Mouse (Mus musculus): Measurements from ENCODE around the gene Rad51c. TPM values are rescaled to one million over a fixed set of nuclear protein-coding genes. Genes with fewer than 3 reads are reported as not detected.
"Not testable (repeated sequence)": the region's sequence is repeated elsewhere in the genome, so short reads cannot be mapped to it uniquely, and the experiment has no call there.

Rad51c gene
- 1 to 10 TPM; 3.2 to 3.3 TPM for total RNA-seq (2021)
- long read RNA-seq, experiment 1, partial matches to known transcripts, result 0 of 2 reads
- long read RNA-seq, experiment 1, other reads (novel, unspliced or antisense), result 1 of 2 reads
- long read RNA-seq, experiment 2, partial matches to known transcripts, result 1 of 2 reads
- long read RNA-seq, experiment 2, other reads (novel, unspliced or antisense), result 0 of 2 reads

- peak; percentile 24 for DNase-seq
These were observed at the start of gene Rad51c, which contains the start of gene Tex14 for GRCm38 (mm10) chr11:87404876-87405275. Gene Rad51c, minus strand, starts transcription at chr11:87404954. Gene Tex14, plus strand, starts transcription at chr11:87405065.

- DNase-seq, result no peak
These were observed 49.4 kb upstream of the Rad51c start for GRCm38 (mm10) chr11:87454035-87454690.

- DNase-seq, result no peak
These were observed 48.7 kb upstream of the Rad51c start for GRCm38 (mm10) chr11:87453216-87454034.

GRCm38 (mm10) chr11:87452779-87453178 is 48.0 kb upstream of the Rad51c start:
- not testable (repeated sequence) for DNase-seq

GRCm38 (mm10) chr11:87449847-87450246 is 45.1 kb upstream of the Rad51c start:
- not testable (repeated sequence) for DNase-seq

GRCm38 (mm10) chr11:87449200-87449547 is 44.4 kb upstream of the Rad51c start:
- DNase-seq, result no peak

GRCm38 (mm10) chr11:87448476-87449199 is 43.9 kb upstream of the Rad51c start:
- DNase-seq, result peak; percentile 42

- peak; percentile 95 for DNase-seq
These were observed 43.3 kb upstream of the Rad51c start for GRCm38 (mm10) chr11:87448081-87448475.

GRCm38 (mm10) chr11:87447429-87447828 is 42.7 kb upstream of the Rad51c start:
- DNase-seq, result no peak

GRCm38 (mm10) chr11:87446159-87446558 is 41.4 kb upstream of the Rad51c start:
- DNase-seq, result no peak

- not testable (repeated sequence) for DNase-seq
These were observed 40.8 kb upstream of the Rad51c start for GRCm38 (mm10) chr11:87445593-87445992.

GRCm38 (mm10) chr11:87444735-87445428 is 40.1 kb upstream of the Rad51c start:
- DNase-seq, result no peak

- not testable (repeated sequence) for DNase-seq
These were observed 39.3 kb upstream of the Rad51c start for GRCm38 (mm10) chr11:87444056-87444455.

GRCm38 (mm10) chr11:87443373-87443883 is 38.7 kb upstream of the Rad51c start:
- DNase-seq, result peak; percentile 56

GRCm38 (mm10) chr11:87442643-87443372 is 38.1 kb upstream of the Rad51c start:
- DNase-seq, result peak; percentile 83

GRCm38 (mm10) chr11:87439796-87440420 is 35.2 kb upstream of the Rad51c start:
- no peak for DNase-seq

- DNase-seq, result no peak
These were observed 31.8 kb upstream of the Rad51c start for GRCm38 (mm10) chr11:87436326-87437232.

GRCm38 (mm10) chr11:87435107-87435506 is 30.4 kb upstream of the Rad51c start:
- not testable (repeated sequence) for DNase-seq

Measured in adrenal gland, postnatal 10 days (tissue).